Mouse (Mus musculus) heart, postnatal 36 days (tissue): ENCODE data around the gene Olfr665. TPM values are rescaled to one million over a fixed set of nuclear protein-coding genes. Genes with fewer than 3 reads are reported as not detected.
"Not testable (repeated sequence)": the region's sequence is repeated elsewhere in the genome, so short reads cannot be mapped to it uniquely, and the experiment has no call there.

ENCODE experiments used
- DNase-seq, 2 experiments: peaks; one replicate each; pipeline ENCODE4 v3.0.0; 2021 to 2022
- intact Hi-C: fragments of 180-260 bp; cut with DNase I; formaldehyde crosslinking; loops from one replicate; pipeline ENCODE4 v1.15.1; 2025
- total RNA-seq, 2 experiments: library from RNA; stranded (reverse); gene quantifications; 2 replicates each; pipeline ENCODE4 v1.2.3; 2021

The Olfr665 gene
- not detected for total RNA-seq

DNA sequence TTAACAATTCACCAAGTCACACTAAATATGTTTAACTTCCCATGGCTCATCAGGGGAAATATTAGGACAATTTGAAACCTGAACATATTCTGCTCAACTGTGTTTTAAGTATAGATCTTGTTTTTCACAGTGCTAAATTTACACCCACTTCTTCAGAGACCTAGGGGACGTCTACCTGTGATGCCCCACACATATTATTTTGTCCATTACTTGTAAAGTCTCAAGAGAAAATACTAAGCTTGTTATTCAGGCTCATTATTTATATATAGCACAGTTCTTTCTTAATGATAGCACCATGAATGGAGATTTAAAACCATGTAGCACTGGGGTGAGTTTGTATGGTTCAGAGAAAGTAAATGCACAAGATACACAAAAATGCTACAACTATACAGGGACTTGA, at the start of gene Olfr665:
TSS of gene Olfr665 (plus strand) at position 301 of the 400 bp plus-strand sequence.
- intact Hi-C loops, result no loop called here
- no peak for DNase-seq

DNA sequence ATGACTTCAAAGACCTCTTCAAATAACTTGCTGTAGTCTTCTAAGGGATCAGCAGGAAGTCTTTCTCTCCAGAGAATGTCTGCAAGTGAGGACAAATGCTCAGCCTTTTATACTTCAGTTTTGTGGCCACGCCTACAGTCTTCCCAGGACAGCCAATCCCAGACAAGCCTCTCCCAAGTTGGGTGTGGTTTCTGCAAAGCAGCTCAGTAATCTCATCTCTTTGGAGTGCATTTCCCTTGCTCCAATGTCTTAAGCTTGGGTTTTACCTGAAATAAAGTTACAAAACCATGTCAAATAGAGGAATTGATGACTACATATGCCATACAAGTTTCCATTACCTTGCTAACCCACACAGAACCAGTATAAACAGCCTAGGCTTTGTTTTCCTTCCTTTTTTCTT, 35.3 kb upstream of the Olfr665 start, which contains the start of gene Usp17lb:
TSS of gene Usp17lb (minus strand) at position 101 of the 400 bp plus-strand sequence.
- no peak for DNase-seq
- intact Hi-C loops, result no loop called here

DNA sequence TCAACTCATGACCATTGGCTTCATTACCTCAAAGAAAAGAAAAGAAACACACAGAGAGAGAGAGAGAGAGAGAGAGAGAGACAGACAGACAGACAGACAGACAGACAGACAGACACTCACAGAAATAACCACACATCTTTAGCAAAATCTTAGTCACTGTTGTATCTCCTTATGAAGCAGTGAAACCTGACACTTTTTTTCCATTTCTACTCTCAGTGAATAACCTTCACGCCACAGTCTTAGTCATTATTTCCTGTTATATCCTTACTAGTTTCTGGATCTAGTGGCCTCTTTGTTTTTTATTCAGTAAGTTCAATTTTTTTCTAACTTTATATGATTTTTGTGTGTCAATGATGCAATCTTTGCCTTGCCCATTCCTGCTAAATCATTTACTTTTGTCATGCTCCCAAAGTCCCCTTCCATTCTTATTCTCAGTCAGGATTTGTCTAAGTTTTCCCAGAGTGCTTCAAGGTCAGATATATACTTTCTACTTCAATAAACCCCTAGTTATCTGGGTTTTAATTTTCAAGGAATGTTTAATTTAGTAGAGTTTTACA, 34.0 kb upstream of the Olfr665 start:
- no peak for DNase-seq
- intact Hi-C loops, result no loop called here

DNA sequence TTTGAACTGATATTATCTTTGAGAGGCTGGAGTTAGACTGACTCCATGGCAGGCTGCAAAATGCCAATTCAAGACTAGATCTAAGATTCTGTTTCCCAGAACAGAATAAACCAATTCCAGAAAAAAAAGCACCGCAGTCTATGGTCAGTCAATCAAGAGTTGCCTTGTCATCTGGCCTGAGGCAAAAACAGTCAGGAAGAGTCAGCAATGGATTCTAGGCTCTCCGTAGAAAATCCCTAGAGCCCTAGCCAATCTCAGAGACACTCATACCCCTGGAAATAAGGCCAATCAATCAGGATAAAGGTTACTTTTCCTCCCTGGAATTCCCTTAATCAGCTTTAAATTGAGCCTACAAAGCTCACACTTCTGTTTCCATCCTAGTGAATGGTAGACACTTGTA, 26.3 kb upstream of the Olfr665 start:
- intact Hi-C loops, DNase-seq: not testable (repeated sequence)

- intact Hi-C loops, result no loop called here
- no peak for DNase-seq
Measured at GRCm38 (mm10) chr7:104855248-104855750, 22.5 kb upstream of the Olfr665 start.

DNA sequence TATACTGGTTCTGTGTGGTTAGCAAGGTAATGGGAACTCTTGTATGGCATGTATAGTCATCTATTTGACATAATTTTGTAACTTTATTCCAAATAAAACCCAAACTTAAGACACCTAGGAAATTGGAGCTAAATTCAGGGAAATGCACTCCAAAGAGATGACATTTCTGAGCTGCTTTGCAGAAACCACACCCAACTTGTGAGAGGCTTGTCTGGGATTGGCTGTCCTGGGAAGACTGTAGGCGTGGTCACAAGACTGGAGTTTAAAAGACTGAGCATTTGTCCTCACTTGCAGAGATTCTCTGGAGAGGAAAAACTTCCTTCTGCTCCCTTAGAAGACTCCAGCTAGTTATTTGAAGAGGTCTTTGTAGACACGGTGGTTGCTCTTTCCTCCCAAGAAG, 21.1 kb upstream of the Olfr665 start, which contains the start of gene Usp17la:
TSS of gene Usp17la (plus strand) at position 301 of the 400 bp plus-strand sequence.
- intact Hi-C loops, DNase-seq: not testable (repeated sequence)

DNA sequence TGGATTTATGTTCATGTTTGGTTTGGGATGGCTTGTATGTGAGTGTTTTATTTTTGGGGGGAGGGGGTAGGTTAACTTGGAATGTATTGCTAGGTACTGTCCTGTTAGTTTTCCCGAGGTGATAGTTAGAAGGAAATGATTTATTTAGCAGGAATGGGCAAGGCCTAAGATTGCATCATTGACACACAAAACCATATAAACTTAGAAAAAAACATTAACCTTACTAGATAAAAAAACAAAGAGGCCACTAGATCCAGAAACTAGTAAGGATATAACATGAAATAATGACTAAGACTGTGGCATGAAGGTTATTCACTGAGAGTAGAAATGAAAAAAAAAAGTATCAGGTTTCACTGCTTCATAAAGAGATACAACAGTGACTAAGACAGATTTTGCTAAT, 20.1 kb upstream of the Olfr665 start:
- intact Hi-C loops, result no loop called here
- no peak for DNase-seq

- DNase-seq, result no peak
- intact Hi-C loops, result no loop called here
Measured at GRCm38 (mm10) chr7:104861381-104861780, 16.4 kb upstream of the Olfr665 start.

DNA sequence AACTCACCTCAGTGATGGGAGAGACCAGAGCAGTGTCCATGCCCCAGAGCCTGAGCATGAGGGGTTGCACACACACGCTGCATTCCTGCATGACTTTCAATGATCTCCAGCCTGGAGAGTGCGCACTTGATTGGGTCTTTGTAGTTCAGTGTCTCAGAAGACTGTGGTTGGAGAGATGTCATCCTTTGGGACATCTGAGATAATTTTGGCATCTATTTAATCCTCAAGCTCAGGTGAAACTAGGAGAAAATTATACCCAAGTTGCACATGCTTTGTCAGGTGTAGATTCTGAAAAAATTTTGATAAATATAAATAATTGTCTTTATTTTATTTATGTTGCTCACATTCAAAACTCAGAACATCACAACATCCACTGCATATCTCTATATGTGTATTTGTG, 18.0 kb downstream of the Olfr665 start, which contains the start of gene Olfr666:
TSS of gene Olfr666 (minus strand) at position 101 of the 400 bp plus-strand sequence.
- no peak for DNase-seq
- intact Hi-C loops, result no loop called here

DNA sequence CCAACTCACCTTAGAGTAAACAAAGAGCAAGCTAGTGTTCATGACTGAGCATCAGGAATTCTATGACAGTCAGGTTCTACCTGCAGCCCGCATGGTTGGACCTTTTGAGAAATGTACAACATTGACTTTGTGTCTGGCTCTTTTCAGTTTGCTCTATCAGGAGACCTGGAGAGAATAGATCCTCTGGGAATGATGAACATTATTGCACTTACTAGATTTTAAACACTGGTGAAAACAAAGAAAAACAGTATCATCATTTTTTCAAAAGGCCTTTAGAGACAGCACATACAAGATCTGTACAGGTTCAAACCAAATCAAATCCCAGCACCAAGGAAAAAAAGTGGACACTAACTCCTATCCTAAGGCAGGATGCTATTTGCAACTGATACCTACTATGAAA, 43.6 kb downstream of the Olfr665 start, which contains the start of gene Olfr667:
TSS of gene Olfr667 (minus strand) at position 101 of the 400 bp plus-strand sequence.
- intact Hi-C loops, result no loop called here
- DNase-seq, result no peak

- no peak for DNase-seq
- intact Hi-C loops, result no loop called here
Measured at GRCm38 (mm10) chr7:104927957-104928356, 50.1 kb downstream of the Olfr665 start, which contains the start of gene Olfr668. Gene Olfr668 (minus strand): TSS chr7:104928057.

Other genes starting within 250 kb of the Olfr665 start
- gene Olfr658, start 230.7 kb upstream of the Olfr665 start, total RNA-seq, result not detected
- gene Olfr659, start 211.3 kb upstream of the Olfr665 start, total RNA-seq, result not detected
- not detected for gene Olfr661, start 191.5 kb upstream of the Olfr665 start, total RNA-seq
- gene Usp17le, start 100.6 kb upstream of the Olfr665 start, total RNA-seq, result not detected
- not detected for gene Usp17lb, start 35.4 kb upstream of the Olfr665 start, total RNA-seq
- gene Usp17la, start 21.0 kb upstream of the Olfr665 start, total RNA-seq, result not detected
- not detected for gene Olfr666, start 17.9 kb downstream of the Olfr665 start, total RNA-seq
- gene Olfr667, start 43.5 kb downstream of the Olfr665 start, total RNA-seq, result not detected
- not detected for gene Olfr668, start 50.0 kb downstream of the Olfr665 start, total RNA-seq
- gene Olfr669, start 56.2 kb downstream of the Olfr665 start, total RNA-seq, result not detected
- gene Olfr670, start 84.6 kb downstream of the Olfr665 start, total RNA-seq, result not detected
- gene Olfr671, start 101.1 kb downstream of the Olfr665 start, total RNA-seq, result not detected
- gene Olfr672, start 124.0 kb downstream of the Olfr665 start, total RNA-seq, result not detected
- not detected for gene Olfr675, start 150.4 kb downstream of the Olfr665 start, total RNA-seq
- not detected for gene Olfr676, start 154.7 kb downstream of the Olfr665 start, total RNA-seq
- gene Olfr677, start 173.3 kb downstream of the Olfr665 start, total RNA-seq, result not detected
- not detected for gene Olfr678, start 186.4 kb downstream of the Olfr665 start, total RNA-seq
- gene Olfr679, start 203.2 kb downstream of the Olfr665 start, total RNA-seq, result not detected
- gene Olfr680-ps1, start 214.8 kb downstream of the Olfr665 start, total RNA-seq, result not detected
- gene Olfr681, start 238.8 kb downstream of the Olfr665 start, total RNA-seq, result not detected